Mouse (Mus musculus) heart, adult 2 months (tissue): ENCODE results near the gene Bcap29.

ENCODE experiments used
- CTCF ChIP-seq: fragments of 200-600 bp; IDR thresholded peaks from 2 replicates; pipeline ENCODE4 v1.8.1; 2022; ENCODE audit warnings: antibody characterized with exemption, mild to moderate bottlenecking, moderate library complexity
- POLR2A ChIP-seq: fragments of 200-500 bp; IDR thresholded peaks from 2 replicates; pipeline ENCODE4 v1.6.1; 2011; ENCODE audit warnings: mild to moderate bottlenecking, low read depth, low read length, control low read depth; ENCODE audit not compliant: insufficient read depth

DNA sequence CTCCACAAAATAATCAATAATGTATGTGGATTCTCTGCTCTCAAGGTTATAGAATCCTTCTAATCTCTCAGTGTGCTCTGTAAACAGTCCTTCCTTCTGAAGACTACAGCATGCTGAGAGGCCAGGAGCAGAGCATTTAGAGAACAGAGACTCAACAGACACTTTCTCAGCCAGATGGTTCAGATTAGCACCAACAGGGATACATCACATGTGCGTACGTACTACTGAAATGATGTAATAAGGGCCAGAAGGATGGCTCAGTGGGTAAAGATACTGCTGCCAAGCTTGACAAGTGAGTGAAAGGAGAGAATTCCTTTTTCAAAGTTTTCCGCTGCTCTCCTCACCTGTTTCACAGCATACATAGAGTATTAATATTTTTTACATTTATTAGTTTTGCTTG lies 29.6 kb downstream of the Bcap29 start:
- TF ChIP-seq CTCF (no peak), POLR2A (no peak)
